Mouse (Mus musculus): ENCODE data around the gene Chn2. TPM values are rescaled to one million over a fixed set of nuclear protein-coding genes. Genes with fewer than 3 reads are reported as not detected.

Gene Chn2
- polyA plus RNA-seq, 1 experiment from 2014 or later, result 5.5 TPM

DNA sequence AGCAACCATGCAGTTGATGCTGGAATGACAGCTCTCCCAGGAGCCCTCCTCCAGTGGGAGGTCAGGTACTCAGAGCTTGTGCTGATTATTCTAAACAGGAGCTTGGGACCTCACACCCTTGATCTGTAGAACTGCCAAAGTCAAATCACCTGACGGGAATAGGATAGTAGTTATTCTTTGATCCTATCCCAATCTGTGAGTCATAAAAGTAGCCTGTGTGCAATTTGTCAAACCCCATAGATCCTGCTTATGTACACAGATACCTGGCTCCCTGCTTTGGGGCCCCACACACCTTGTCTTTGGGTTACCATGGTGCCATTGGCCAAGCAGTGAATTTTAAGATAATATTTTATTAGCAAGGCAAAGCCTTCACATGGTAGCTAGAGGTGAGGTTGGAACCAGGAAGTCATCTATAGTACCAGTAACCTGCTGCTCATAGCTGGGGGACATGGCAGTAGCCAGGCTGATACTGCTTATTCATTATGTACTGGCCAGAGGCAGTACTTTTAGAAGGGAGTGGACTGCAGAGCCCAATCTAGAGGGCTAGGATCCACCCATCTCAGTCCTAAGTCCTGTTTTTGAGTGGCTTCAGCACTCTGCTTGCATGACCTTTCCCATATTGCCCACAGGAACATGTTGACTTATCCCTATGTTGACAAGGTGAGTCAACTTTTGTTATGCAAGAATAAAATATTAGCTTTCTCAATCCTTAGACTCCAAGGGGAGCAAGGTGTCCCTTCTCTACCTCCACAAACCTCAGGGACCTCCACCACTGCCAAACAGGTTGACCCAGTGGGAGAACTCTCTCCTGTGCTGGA lies 139.9 kb downstream of the Chn2 start:
- ATAC-seq (replicated peaks; ENCODE audit: low FRiP score) (no peak), DNase-seq (ENCODE audit: low spot score) (no peak)
- Histone ChIP-seq H3K9ac (ENCODE audit: low read depth, low read length) (no peak overlapping the region), H3K4me3 (ENCODE audit: low read depth, low read length) (no peak overlapping the region), H3K4me1 (replicated peaks; ENCODE audit: control insufficient read depth, insufficient read depth, low read length) (0 out of 2 replicates have a peak, but pooled peaks cover 2% of the 10 kb centered on the region), H3K27me3 (replicated peaks; ENCODE audit: control insufficient read depth, insufficient read depth, low read length) (no peaks in the 10 kb centered on the region), H3K36me3 (ENCODE audit: control insufficient read depth, insufficient read depth, low read length) (no peaks in the 10 kb centered on the region), H3K9me3 (ENCODE audit: control insufficient read depth, low read length) (no peaks in the 10 kb centered on the region), H3K4me2 (no peak overlapping the region), H3K27ac (ENCODE audit: low read depth, low read length) (no peak overlapping the region)
- WGBS, result 73% methylated on average over 1 of the region's 1 CpGs

DNA sequence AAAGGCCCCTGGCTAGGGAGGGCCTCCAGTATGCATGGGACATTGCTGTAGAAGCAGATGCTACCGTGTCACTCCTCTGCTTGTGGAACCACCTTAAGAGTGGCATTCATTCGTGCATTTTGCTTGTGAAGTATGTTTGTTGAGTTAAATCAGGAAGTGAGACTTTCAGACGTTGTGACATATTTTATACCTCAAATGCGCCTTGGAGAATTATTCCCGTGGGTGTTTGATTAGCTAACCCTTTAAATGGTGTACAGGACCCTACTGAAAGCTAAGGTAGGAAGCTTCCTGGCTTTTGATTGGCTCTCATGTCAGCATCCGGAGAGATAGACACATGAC lies 140.5 kb downstream of the Chn2 start:
- Histone ChIP-seq H3K27ac (ENCODE audit: low read depth, low read length) (no peak overlapping the region), H3K36me3 (ENCODE audit: control insufficient read depth, insufficient read depth, low read length) (no peaks in the 10 kb centered on the region), H3K4me3 (ENCODE audit: low read depth, low read length) (no peak overlapping the region), H3K9ac (ENCODE audit: low read depth, low read length) (no peak overlapping the region), H3K4me2 (no peak overlapping the region), H3K27me3 (replicated peaks; ENCODE audit: control insufficient read depth, insufficient read depth, low read length) (no peaks in the 10 kb centered on the region), H3K9me3 (ENCODE audit: control insufficient read depth, low read length) (no peaks in the 10 kb centered on the region), H3K4me1 (replicated peaks; ENCODE audit: control insufficient read depth, insufficient read depth, low read length) (0 out of 2 replicates have a peak, but pooled peaks cover 2% of the 10 kb centered on the region)
- ATAC-seq (replicated peaks; ENCODE audit: low FRiP score) (no peak), DNase-seq (ENCODE audit: low spot score) (no peak)
- 77% methylated on average over 6 of the region's 6 CpGs for WGBS

DNA sequence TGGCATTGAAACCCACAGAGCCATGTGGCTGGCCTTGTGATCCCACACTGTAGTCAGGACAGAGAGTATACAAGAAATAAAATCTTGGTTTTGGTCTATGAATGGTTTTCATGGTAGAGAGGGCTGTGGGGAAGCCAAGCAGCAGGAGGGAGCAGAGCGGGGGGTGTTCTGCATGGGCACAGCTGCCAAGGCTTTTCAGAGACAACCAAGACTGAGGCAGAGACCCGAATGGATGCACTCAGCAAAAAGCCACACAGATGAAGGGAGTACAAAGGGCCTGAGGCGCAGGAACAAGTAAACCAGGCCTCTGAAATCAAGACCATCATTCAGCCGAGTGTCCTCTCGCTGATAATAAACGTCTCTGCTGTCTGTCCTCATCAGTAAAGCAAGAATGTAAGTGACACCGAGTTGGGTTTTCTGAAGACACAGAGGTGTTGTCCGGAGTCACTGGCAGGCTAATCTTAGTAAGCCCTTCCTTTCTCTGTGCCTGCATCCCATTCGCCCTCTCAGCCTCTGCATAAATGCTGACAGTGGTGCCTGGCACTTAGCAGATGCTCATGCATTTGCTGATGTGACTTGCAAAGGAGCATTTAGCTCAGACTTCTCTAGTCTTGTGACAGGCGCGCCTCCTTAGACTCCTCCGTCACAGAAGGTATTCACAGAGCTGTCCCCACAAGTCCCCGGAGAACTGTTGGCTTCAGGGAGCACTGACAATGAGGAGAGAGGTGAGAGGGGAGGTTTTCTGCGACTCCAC lies 144.6 kb downstream of the Chn2 start:
- WGBS, result 57% methylated on average over 14 of the region's 14 CpGs
- no peak overlapping the region for H3K4me2 ChIP-seq
- H3K9ac ChIP-seq (ENCODE audit: low read depth, low read length), result no peak overlapping the region
- no peaks in the 10 kb centered on the region for H3K27me3 ChIP-seq (replicated peaks; ENCODE audit: control insufficient read depth, insufficient read depth, low read length)
- no peaks in the 10 kb centered on the region for H3K36me3 ChIP-seq (ENCODE audit: control insufficient read depth, insufficient read depth, low read length)
- no peaks in the 10 kb centered on the region for H3K9me3 ChIP-seq (ENCODE audit: control insufficient read depth, low read length)
- DNase-seq (ENCODE audit: low spot score) (no peak), ATAC-seq (replicated peaks; ENCODE audit: low FRiP score) (no peak)
- H3K4me3 ChIP-seq (ENCODE audit: low read depth, low read length), result no peak overlapping the region
- no peak overlapping the region for H3K27ac ChIP-seq (ENCODE audit: low read depth, low read length)
- H3K4me1 ChIP-seq (replicated peaks; ENCODE audit: control insufficient read depth, insufficient read depth, low read length), result no peaks in the 10 kb centered on the region

DNA sequence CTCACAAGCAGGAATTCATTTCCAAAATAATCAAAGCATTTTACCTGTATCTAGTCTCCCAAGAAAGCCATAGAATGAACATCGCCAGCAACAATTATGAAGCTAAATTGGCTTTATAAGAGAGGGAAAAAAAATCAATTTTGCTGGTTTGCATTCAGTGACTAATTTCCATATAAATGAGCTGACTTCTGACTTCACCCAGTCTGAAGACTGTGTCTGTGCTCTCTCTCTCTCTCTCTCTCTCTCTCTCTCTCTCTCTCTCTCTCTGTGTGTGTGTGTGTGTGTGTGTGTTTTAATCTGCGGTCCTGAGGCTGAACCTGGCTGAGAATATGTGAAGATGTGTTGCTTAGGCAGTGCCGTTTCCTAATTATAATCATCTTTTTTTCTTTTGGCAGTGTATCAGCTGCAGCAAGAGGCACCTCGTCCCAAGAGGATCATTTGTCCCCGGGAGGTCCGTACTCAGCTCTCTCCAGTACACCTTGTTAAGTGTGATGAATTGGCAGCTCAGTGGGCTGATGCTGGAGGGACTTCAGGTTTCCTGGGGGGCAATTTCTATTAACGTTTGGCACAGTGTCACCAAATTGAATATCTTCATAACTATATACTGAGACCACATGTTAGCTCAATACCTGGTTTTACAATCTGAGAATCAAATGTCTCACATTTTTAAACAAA lies 154.4 kb downstream of the Chn2 start:
- no peaks in the 10 kb centered on the region for H3K36me3 ChIP-seq (ENCODE audit: control insufficient read depth, insufficient read depth, low read length)
- ATAC-seq (replicated peaks; ENCODE audit: low FRiP score) (no peak), DNase-seq (ENCODE audit: low spot score) (no peak)
- no peak overlapping the region for H3K9ac ChIP-seq (ENCODE audit: low read depth, low read length)
- no peaks in the 10 kb centered on the region for H3K27me3 ChIP-seq (replicated peaks; ENCODE audit: control insufficient read depth, insufficient read depth, low read length)
- no peaks in the 10 kb centered on the region for H3K4me1 ChIP-seq (replicated peaks; ENCODE audit: control insufficient read depth, insufficient read depth, low read length)
- WGBS, result 68% methylated on average over 7 of the region's 7 CpGs
- no peak overlapping the region for H3K4me3 ChIP-seq (ENCODE audit: low read depth, low read length)
- H3K27ac ChIP-seq (ENCODE audit: low read depth, low read length), result no peak overlapping the region
- H3K4me2 ChIP-seq, result no peak overlapping the region
- H3K9me3 ChIP-seq (ENCODE audit: control insufficient read depth, low read length), result no peaks in the 10 kb centered on the region

DNA sequence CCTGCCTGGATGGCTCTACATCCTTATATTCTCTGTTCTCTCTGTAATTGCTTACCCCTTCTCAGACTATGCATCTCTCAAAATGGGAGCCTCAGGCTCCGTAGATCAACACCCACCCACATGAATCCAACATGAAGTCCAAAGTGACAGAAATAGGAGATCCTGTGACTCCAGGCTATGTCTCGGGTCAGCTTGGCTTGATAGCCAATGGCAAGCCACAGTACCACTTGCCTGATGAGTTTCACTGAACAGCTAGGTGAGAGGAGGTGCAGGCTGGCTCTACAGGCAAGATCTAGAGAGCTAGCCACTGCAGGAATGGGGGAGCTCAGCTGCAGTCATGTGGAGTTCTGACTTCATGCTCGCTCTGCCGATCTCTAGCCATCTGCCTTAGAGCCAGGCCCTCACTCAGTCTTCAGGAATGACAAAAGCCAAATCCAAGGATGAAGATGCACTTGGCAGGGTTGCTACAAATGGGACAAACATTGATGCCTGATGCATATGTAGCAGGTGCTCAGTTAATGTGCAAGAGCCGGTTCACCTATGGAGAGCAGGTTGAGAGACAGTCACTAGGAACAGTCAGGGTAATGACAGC lies 158.6 kb downstream of the Chn2 start:
- Histone ChIP-seq H3K4me3 (ENCODE audit: low read depth, low read length) (no peak overlapping the region), H3K9ac (ENCODE audit: low read depth, low read length) (no peak overlapping the region), H3K27ac (ENCODE audit: low read depth, low read length) (no peak overlapping the region), H3K9me3 (ENCODE audit: control insufficient read depth, low read length) (no peaks in the 10 kb centered on the region), H3K4me1 (replicated peaks; ENCODE audit: control insufficient read depth, insufficient read depth, low read length) (peaks cover 4% of the 10 kb centered on the region), H3K36me3 (ENCODE audit: control insufficient read depth, insufficient read depth, low read length) (no peaks in the 10 kb centered on the region), H3K27me3 (replicated peaks; ENCODE audit: control insufficient read depth, insufficient read depth, low read length) (no peaks in the 10 kb centered on the region), H3K4me2 (no peak overlapping the region)
- WGBS, result 81% methylated on average over 5 of the region's 5 CpGs
- DNase-seq (ENCODE audit: low spot score), result no peak
- ATAC-seq (replicated peaks; ENCODE audit: low FRiP score), result no peak

DNA sequence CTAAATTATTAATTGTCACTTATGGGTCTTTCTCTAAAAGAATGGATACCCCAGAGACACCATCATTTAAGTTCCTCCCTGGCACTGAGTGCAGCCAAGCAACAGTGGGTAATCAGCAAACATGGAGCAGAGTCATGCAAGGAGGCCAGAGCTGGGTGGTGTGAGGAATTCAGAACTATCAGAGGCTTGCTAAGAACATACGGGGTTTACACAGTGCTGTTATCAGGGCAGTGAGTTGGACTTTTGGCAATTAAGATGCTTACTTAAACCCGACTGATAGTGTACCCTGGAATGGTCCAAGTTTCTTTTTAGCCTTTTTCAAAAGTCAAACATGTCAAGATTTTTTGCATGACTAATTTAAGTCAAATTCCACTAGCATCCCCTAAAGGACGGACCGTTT lies 160.2 kb downstream of the Chn2 start:
- WGBS, result 56% methylated on average over 4 of the region's 4 CpGs
- DNase-seq (ENCODE audit: low spot score), result no peak

DNA sequence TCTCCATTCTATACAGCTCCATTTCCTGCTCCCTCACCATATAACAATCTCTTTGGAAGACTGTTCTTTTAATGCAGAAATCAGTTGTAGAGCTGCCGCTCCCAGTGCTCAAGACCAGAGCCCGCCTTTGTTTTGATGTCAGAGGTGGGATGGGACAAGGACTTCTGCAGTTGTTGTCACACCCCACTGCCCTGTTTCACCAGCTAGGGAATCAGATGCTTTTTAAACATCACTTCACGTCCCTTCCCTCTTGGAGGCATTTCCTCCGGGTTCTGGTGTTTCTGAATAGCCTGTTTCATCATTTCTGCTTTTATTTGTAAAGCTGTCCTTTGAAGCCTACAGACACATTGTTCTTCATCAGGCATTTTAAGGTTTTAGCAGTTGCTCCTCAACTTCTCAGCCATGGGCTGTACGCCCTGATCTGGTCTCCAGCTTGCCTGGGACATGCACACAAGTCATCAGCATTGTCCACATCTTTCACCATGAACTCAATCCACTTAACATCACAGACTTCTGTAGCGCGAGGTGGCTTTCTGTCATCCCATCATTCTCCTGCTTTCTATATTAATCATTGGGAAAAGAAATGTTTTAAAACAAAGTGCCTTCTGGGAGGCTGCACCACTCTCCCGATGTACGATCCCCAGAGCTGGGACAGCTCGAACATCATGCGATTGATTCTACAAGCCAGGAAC lies 160.8 kb downstream of the Chn2 start:
- no peak overlapping the region for H3K4me2 ChIP-seq
- H3K27ac ChIP-seq (ENCODE audit: low read depth, low read length), result no peak overlapping the region
- ATAC-seq (replicated peaks; ENCODE audit: low FRiP score), result no peak
- no peaks in the 10 kb centered on the region for H3K27me3 ChIP-seq (replicated peaks; ENCODE audit: control insufficient read depth, insufficient read depth, low read length)
- no peak overlapping the region for H3K4me3 ChIP-seq (ENCODE audit: low read depth, low read length)
- H3K4me1 ChIP-seq (replicated peaks; ENCODE audit: control insufficient read depth, insufficient read depth, low read length), result peaks cover 4% of the 10 kb centered on the region
- no peak for DNase-seq (ENCODE audit: low spot score)
- H3K36me3 ChIP-seq (ENCODE audit: control insufficient read depth, insufficient read depth, low read length), result no peaks in the 10 kb centered on the region
- H3K9me3 ChIP-seq (ENCODE audit: control insufficient read depth, low read length), result no peaks in the 10 kb centered on the region
- H3K9ac ChIP-seq (ENCODE audit: low read depth, low read length), result no peak overlapping the region
- WGBS, result 79% methylated on average over 11 of the region's 11 CpGs

More for the DNA sequence above, 160.2 kb downstream of the Chn2 start:
- Histone ChIP-seq H3K4me2 (no peak overlapping the region), H3K9me3 (ENCODE audit: control insufficient read depth, low read length) (no peaks in the 10 kb centered on the region), H3K4me1 (replicated peaks; ENCODE audit: control insufficient read depth, insufficient read depth, low read length) (peaks cover 4% of the 10 kb centered on the region), H3K27me3 (replicated peaks; ENCODE audit: control insufficient read depth, insufficient read depth, low read length) (no peaks in the 10 kb centered on the region), H3K36me3 (ENCODE audit: control insufficient read depth, insufficient read depth, low read length) (no peaks in the 10 kb centered on the region), H3K27ac (ENCODE audit: low read depth, low read length) (no peak overlapping the region), H3K9ac (ENCODE audit: low read depth, low read length) (no peak overlapping the region), H3K4me3 (ENCODE audit: low read depth, low read length) (no peak overlapping the region)
- no peak for ATAC-seq (replicated peaks; ENCODE audit: low FRiP score)

Measured in liver, embryonic 11.5 days (tissue).